Mouse (Mus musculus) G1E (cell line): Measurements from ENCODE around the gene Dusp28.

Experiments
- CTCF ChIP-seq: IDR thresholded peaks from 2 replicates; pipeline ENCODE4 v1.5.1; 2012; ENCODE audit warnings: low read depth, low read length, inconsistent platforms, mixed read lengths
- GATA1 ChIP-seq: IDR thresholded peaks from 2 replicates; pipeline ENCODE4 v1.6.1; 2012; ENCODE audit warnings: borderline replicate concordance, low read length, inconsistent platforms, mixed read lengths
- TAL1 ChIP-seq: conservative IDR thresholded peaks from 2 replicates; pipeline ENCODE4 v1.6.1; 2012; ENCODE audit warnings: low read depth, low read length, inconsistent platforms, mixed read lengths

GRCm38 (mm10) chr1:92879266-92879665 is 27.5 kb upstream of the Dusp28 start:
- TF ChIP-seq TAL1 (no peak), CTCF (no peak), GATA1 (no peak)
